Mouse (Mus musculus) liver, embryonic 11.5 days (tissue): ENCODE results near the gene Pdxp. TPM values are rescaled to one million over a fixed set of nuclear protein-coding genes. Genes with fewer than 3 reads are reported as not detected.

Source experiments
- ATAC-seq: fragments of 200-750 bp; cut with Nextera tagmentation; replicated peaks from 2 replicates; pipeline ENCODE4 v1.8.0; 2017; ENCODE audit warnings: moderate number of reproducible peaks, mild to moderate bottlenecking, moderate TSS enrichment, moderate library complexity; ENCODE audit not compliant: low FRiP score
- DNase-seq: peaks from one replicate; pipeline ENCODE4 v3.0.0-alpha.2; 2017; ENCODE audit warnings: low spot score
- H3K27ac ChIP-seq: fragments of 300-500 bp; sonication (generic); 2 replicates; pipeline ENCODE4 v1.5.1; 2014; ENCODE audit warnings: mild to moderate bottlenecking, low read depth, low read length, control low read depth
- H3K27me3 ChIP-seq: fragments of 300-500 bp; sonication (generic); replicated peaks from 2 replicates; pipeline ENCODE4 v1.6.1; 2014; ENCODE audit warnings: low read length, mixed read lengths; ENCODE audit not compliant: control insufficient read depth, insufficient read depth
- H3K36me3 ChIP-seq: fragments of 300-500 bp; sonication (generic); 2 replicates; pipeline ENCODE4 v1.6.1; 2014; ENCODE audit warnings: mild to moderate bottlenecking, low read length, moderate library complexity, mixed read lengths; ENCODE audit not compliant: control insufficient read depth, insufficient read depth
- H3K4me1 ChIP-seq: fragments of 300-500 bp; sonication (generic); replicated peaks from 2 replicates; pipeline ENCODE4 v1.6.1; 2014; ENCODE audit warnings: low read length, mixed read lengths; ENCODE audit not compliant: control insufficient read depth, insufficient read depth
- H3K4me2 ChIP-seq: fragments of 300-500 bp; sonication (generic); 2 replicates; pipeline ENCODE4 v1.6.1; 2014; ENCODE audit warnings: mild to moderate bottlenecking, control low read depth, moderate library complexity
- H3K4me3 ChIP-seq: fragments of 300-500 bp; sonication (generic); 2 replicates; pipeline ENCODE4 v1.5.1; 2014; ENCODE audit warnings: low read depth, low read length, control low read depth
- H3K9ac ChIP-seq: fragments of 300-500 bp; sonication (generic); 2 replicates; pipeline ENCODE4 v1.6.1; 2014; ENCODE audit warnings: low read depth, low read length, control low read depth
- H3K9me3 ChIP-seq: fragments of 300-500 bp; sonication (generic); 2 replicates; pipeline ENCODE4 v1.6.1; 2016; ENCODE audit warnings: low read length, inconsistent platforms, mixed read lengths; ENCODE audit not compliant: control insufficient read depth
- WGBS: fragments of 180-500 bp; shearing (Covaris S2); extraction: QIAGEN DNeasy Blood & Tissue Kit; methylation state at CpG from one replicate; pipeline ENCODE4 v1.1.7; 2014; 5-methylcytosine and 5-hydroxymethylcytosine counted together
- polyA plus RNA-seq: library from polyadenylated mRNA; unstranded; fragments of >200 nt; fragmentation: Nextera tagmentation; extraction: Ambion mirVana; gene quantifications from 2 replicates; pipeline ENCODE4 v1.2.1, GENCODE M21; 2014

The Pdxp gene
- polyA plus RNA-seq, 1 experiment from 2014 or later: 23.7 TPM

DNA sequence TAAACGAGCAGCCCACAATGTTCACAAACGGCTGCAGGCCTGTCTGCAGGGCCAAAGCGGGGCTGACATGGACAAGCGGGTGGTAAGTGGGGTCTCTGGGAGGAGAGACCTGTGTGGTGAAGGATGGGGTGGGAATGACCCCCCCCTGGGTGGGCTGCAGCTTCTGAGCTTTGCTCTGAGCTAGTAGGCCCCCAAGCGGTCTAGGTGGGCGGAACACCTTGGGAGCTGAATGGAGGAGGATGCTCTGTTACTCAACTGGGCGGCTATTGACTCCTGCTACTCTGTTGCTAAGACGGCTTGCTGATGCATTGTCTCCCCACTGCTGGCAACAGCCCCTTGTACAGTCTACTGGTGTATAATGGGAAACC is 12.3 kb upstream of the Pdxp start:
- H3K4me1 ChIP-seq: peaks cover 41% of the 10 kb centered on the region
- WGBS: 57% methylated on average over 8 of the region's 8 CpGs
- peak overlapping the region; percentile 96 for H3K4me2 ChIP-seq
- no peak for DNase-seq
- peaks cover 26% of the 10 kb centered on the region for H3K36me3 ChIP-seq
- H3K27me3 ChIP-seq: no peaks in the 10 kb centered on the region
- ATAC-seq: no peak
- peak overlapping the region; percentile 83 for H3K9ac ChIP-seq
- peak overlapping the region; percentile 65 for H3K4me3 ChIP-seq
- H3K9me3 ChIP-seq: no peaks in the 10 kb centered on the region
- peak overlapping the region; percentile 94; the same call in 1 of the 2 replicates for H3K27ac ChIP-seq

DNA sequence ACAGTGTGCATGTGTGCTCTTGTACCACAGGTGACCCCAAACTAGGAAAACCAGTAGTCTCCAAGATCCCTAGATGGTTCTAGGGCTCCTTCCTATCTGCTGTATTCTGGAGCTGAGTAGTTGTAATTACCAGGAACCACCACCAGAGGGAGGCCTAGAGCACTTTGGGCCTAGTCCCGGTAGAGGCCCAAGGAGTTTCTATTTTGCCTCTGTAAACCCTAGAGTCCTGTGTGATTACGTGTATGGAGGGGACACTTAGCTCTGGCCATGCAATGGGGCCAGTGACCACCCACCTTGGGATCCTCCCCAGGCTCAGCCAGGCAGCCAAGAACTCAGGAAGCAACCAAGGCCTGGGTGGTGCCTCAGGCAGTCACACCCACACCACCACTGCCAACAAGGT is 10.5 kb upstream of the Pdxp start:
- peak; percentile 78 for DNase-seq
- H3K27me3 ChIP-seq: no peaks in the 10 kb centered on the region
- peaks cover 37% of the 10 kb centered on the region for H3K36me3 ChIP-seq
- 11% methylated on average over 2 of the region's 2 CpGs for WGBS
- H3K4me3 ChIP-seq: no peak overlapping the region
- no peak; the same call in 1 of the 2 replicates for ATAC-seq
- no peak overlapping the region for H3K9ac ChIP-seq
- H3K4me2 ChIP-seq: peak overlapping the region; percentile 31; the same call in 1 of the 2 replicates
- no peaks in the 10 kb centered on the region for H3K9me3 ChIP-seq
- no peak overlapping the region for H3K27ac ChIP-seq
- peaks cover 24% of the 10 kb centered on the region for H3K4me1 ChIP-seq

DNA sequence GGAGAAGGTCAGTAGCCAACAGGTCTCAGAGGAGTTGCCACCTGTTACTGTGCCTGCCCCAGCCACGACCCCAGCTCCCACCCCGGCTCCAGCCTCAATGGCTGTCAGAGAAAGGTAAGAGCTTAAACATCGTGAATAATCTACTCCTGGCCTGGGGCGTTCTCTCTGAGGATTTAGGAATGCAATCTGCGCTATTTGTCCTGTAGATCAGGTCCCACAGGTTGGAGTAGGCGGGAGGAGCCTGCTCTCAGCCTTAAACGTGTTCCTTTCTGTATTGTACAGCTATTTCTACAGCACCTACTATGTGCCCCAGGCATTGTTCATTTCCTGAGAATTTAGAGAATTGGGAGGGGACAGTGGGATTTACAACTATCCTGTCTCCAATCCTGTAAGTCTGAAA is 5.3 kb upstream of the Pdxp start:
- WGBS: 81% methylated on average over 7 of the region's 7 CpGs

DNA sequence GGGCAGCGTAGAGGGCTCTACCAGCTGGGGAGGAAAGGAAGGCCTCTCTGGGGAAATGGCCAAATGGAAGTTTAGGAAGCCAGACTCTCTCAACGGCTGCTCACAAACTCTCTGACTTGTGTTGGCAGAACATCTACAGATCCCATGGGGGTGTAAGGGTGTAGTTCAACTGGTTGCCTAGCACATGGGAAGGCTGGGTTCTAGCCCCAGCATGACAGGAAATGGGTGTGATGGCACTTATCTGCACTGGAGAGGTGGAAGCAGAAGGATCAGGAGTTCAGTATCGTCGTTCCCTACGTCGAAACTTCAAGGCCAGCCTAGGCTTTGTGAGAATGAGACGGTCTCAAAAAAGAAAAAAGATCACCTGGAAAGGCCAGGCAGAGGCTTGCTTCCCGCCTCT is 4.7 kb upstream of the Pdxp start:
- no peak for DNase-seq
- Histone ChIP-seq H3K4me1 (peaks cover 5% of the 10 kb centered on the region), H3K9me3 (no peaks in the 10 kb centered on the region), H3K9ac (no peak overlapping the region), H3K4me2 (no peak overlapping the region; the same call in 1 of the 2 replicates), H3K36me3 (peaks cover 52% of the 10 kb centered on the region), H3K4me3 (no peak overlapping the region), H3K27ac (no peak overlapping the region), H3K27me3 (no peaks in the 10 kb centered on the region)
- no peak for ATAC-seq
- WGBS: 65% methylated on average over 8 of the region's 8 CpGs

More for the DNA sequence above, 5.3 kb upstream of the Pdxp start:
- Histone ChIP-seq H3K4me3 (no peak overlapping the region), H3K36me3 (peaks cover 56% of the 10 kb centered on the region), H3K27me3 (no peaks in the 10 kb centered on the region), H3K4me2 (no peak overlapping the region), H3K27ac (no peak overlapping the region), H3K9me3 (no peaks in the 10 kb centered on the region), H3K4me1 (peaks cover 5% of the 10 kb centered on the region; the same call in 1 of the 2 replicates), H3K9ac (no peak overlapping the region)
- ATAC-seq (no peak), DNase-seq (no peak)

DNA sequence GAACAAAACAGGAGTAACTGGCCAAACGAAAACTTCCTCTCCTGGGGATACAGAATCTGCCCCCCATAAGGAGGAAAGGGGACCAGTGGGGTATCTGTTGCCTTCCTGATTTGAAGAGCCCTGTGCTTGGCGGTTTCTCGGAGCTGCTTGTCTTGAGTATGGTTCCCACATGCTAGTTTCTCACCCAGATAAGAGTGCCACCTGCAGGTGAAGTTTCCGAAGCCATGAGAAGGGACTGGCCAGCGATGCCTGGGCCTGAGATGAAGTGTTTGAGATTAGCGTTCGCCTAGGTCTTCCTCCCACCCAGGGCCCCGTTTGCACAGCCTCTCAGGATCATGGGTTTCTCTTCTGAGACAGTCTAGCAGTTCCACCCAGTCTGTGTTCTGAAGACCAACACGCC is 1.7 kb upstream of the Pdxp start:
- Histone ChIP-seq H3K4me1 (peaks cover 29% of the 10 kb centered on the region), H3K27me3 (no peaks in the 10 kb centered on the region), H3K27ac (no peak overlapping the region), H3K9me3 (no peaks in the 10 kb centered on the region), H3K9ac (no peak overlapping the region), H3K36me3 (peaks cover 35% of the 10 kb centered on the region), H3K4me3 (no peak overlapping the region), H3K4me2 (no peak overlapping the region)
- DNase-seq (no peak), ATAC-seq (no peak)
- WGBS: 39% methylated on average over 9 of the region's 9 CpGs

DNA sequence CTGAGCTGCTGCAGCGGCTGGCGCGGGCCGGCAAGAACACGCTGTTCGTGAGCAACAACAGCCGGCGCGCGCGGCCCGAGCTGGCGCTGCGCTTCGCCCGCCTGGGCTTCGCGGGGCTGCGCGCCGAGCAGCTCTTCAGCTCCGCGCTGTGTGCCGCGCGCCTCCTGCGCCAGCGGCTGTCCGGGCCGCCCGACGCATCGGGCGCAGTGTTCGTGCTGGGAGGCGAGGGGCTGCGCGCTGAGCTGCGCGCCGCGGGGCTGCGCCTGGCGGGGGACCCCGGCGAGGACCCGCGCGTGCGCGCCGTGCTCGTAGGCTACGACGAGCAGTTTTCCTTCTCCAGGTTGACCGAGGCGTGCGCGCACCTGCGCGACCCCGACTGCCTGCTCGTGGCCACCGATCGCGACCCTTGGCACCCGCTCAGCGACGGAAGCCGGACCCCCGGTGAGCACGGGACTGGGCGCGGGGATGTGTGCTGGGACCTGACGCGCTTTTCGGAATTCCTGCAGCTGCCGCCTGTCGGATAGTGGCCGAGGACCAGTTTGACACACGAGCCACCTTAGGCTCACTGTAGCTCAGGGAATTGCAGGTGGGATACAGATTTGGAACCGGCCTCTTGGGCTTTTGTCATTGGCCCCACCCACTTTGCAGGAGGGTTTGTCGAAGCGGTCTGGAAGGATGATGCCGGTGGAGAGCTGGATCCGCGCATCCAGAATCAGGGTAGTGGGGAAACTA is 538 bp downstream of the Pdxp start:
- peak overlapping the region; percentile 100 for H3K4me2 ChIP-seq
- peak overlapping the region; percentile 79 for H3K27ac ChIP-seq
- under 1% methylated on average over 86 of the region's 87 CpGs for WGBS
- ATAC-seq (peak; percentile 44), DNase-seq (no peak)
- H3K4me1 ChIP-seq: peaks cover 29% of the 10 kb centered on the region
- H3K4me3 ChIP-seq: peak overlapping the region; percentile 83
- H3K9ac ChIP-seq: peak overlapping the region; percentile 85
- H3K9me3 ChIP-seq: no peaks in the 10 kb centered on the region
- H3K36me3 ChIP-seq: peaks cover 27% of the 10 kb centered on the region
- no peaks in the 10 kb centered on the region for H3K27me3 ChIP-seq

DNA sequence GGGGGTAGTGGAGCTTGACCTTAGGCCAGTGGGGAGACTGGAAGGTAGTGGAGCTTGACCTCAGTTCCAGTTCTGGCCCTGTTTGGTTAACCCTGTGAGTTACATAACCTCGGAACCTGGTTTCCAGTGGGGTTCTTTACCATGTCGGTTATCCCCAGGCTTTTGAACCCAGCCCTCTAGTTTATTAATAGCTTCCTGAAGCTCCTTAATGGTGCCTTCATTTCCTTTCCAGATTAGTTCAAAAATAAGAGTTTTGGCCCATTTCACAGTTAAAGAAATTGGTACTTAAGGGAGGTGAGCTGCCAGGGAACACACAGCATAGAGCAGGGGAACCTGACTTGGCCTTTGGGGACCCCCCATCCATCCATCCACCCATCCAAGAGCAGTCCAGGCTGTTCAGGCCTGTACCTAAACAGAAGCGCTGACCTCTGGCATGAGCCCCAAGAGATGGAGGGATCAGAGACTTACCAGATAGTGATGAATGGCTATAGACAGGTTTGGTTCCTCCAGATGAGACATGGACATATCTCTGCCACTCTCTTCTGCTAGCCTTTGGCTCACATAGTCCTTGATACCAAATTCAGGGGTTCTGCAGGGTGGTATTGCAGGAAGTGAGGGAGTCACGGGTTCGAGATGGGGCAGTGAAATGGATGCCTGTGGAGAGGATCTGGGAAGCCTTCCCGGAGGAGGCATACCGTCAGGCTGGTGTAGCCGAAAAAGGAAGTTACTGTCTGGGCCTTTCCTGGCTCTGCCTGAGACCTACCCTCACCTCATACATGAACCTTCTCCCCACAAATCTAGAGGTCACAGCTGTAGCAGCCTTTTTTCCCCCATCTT is 1.3 kb downstream of the Pdxp start:
- peak overlapping the region; percentile 79; the same call in 1 of the 2 replicates for H3K27ac ChIP-seq
- peak overlapping the region; percentile 83 for H3K4me3 ChIP-seq
- ATAC-seq (no peak), DNase-seq (no peak)
- H3K4me2 ChIP-seq: peak overlapping the region; percentile 100
- 42% methylated on average over 8 of the region's 8 CpGs for WGBS
- no peaks in the 10 kb centered on the region for H3K9me3 ChIP-seq
- H3K36me3 ChIP-seq: peaks cover 23% of the 10 kb centered on the region
- H3K27me3 ChIP-seq: no peaks in the 10 kb centered on the region
- peaks cover 29% of the 10 kb centered on the region for H3K4me1 ChIP-seq
- peak overlapping the region; percentile 85 for H3K9ac ChIP-seq

DNA sequence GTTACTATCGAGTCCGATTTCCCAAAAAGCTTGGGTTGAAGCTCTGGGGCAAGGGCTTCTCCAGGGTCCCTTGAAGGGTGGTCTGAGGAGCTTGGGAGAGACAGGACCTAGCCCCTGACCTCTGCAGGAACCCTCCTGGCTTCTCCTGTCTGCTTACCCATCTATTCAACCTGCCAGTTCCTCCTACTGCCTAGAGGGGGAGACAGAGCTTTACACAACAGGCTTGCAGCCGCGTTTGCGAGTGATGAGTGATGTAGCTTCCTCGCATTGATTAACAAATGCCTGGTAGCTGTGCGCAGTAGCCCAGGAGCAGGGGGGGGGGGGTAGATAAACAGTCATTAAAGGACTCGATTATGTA is 1.9 kb downstream of the Pdxp start:
- Histone ChIP-seq H3K4me3 (peak overlapping the region; percentile 83), H3K9ac (peak overlapping the region; percentile 85; the same call in 1 of the 2 replicates), H3K4me2 (peak overlapping the region; percentile 100), H3K36me3 (peaks cover 17% of the 10 kb centered on the region), H3K9me3 (no peaks in the 10 kb centered on the region), H3K27me3 (no peaks in the 10 kb centered on the region), H3K27ac (no peak overlapping the region), H3K4me1 (peaks cover 34% of the 10 kb centered on the region)
- 7% methylated on average over 8 of the region's 8 CpGs for WGBS
- ATAC-seq (peak; percentile 54), DNase-seq (no peak)
